Mouse (Mus musculus) stomach, postnatal 0 days (tissue): ENCODE data around the gene Cux2. TPM values are rescaled to one million over a fixed set of nuclear protein-coding genes. Genes with fewer than 3 reads are reported as not detected.

ENCODE experiments used
- ATAC-seq: fragments of 200-750 bp; cut with Nextera tagmentation; 2 replicates; pipeline ENCODE4 v1.8.0; 2017; ENCODE audit not compliant: low FRiP score, low TSS enrichment
- DNase-seq: peaks from one replicate; pipeline ENCODE4 v3.0.0-alpha.2; 2016; ENCODE audit warnings: low spot score
- H3K27ac ChIP-seq: fragments of 300-500 bp; sonication (generic); replicated peaks from 2 replicates; pipeline ENCODE4 v1.5.1; 2014; ENCODE audit warnings: mild to moderate bottlenecking, control low read depth
- H3K27me3 ChIP-seq: fragments of 300-500 bp; sonication (generic); 2 replicates; pipeline ENCODE4 v1.6.1; 2014; ENCODE audit warnings: low read length; ENCODE audit not compliant: control insufficient read depth, insufficient read depth
- H3K36me3 ChIP-seq: fragments of 300-500 bp; sonication (generic); 2 replicates; pipeline ENCODE4 v1.6.1; 2014; ENCODE audit warnings: low read length, mixed read lengths; ENCODE audit not compliant: control insufficient read depth, insufficient read depth
- H3K4me1 ChIP-seq: fragments of 300-500 bp; sonication (generic); replicated peaks from 2 replicates; pipeline ENCODE4 v1.6.1; 2014; ENCODE audit warnings: antibody characterized with exemption; ENCODE audit not compliant: control insufficient read depth, insufficient read depth
- H3K4me2 ChIP-seq: fragments of 300-500 bp; sonication (generic); replicated peaks from 2 replicates; pipeline ENCODE4 v1.6.1; 2014; ENCODE audit warnings: low read depth, mild to moderate bottlenecking, control low read depth, moderate library complexity
- H3K4me3 ChIP-seq: fragments of 300-500 bp; sonication (generic); 2 replicates; pipeline ENCODE4 v1.5.1; 2014; ENCODE audit warnings: low read depth, low read length, control low read depth
- H3K9ac ChIP-seq: fragments of 300-500 bp; sonication (generic); 2 replicates; pipeline ENCODE4 v1.6.1; 2014; ENCODE audit warnings: mild to moderate bottlenecking, low read length, control low read depth, mixed read lengths
- H3K9me3 ChIP-seq: fragments of 300-500 bp; sonication (generic); 2 replicates; pipeline ENCODE4 v1.6.1; 2016; ENCODE audit warnings: low read length; ENCODE audit not compliant: control insufficient read depth
- CTCF ChIP-seq: IDR thresholded peaks from 2 replicates; pipeline ENCODE4 v1.5.1; 2016; ENCODE audit warnings: antibody characterized with exemption, low read depth, mild to moderate bottlenecking, moderate library complexity
- EP300 ChIP-seq: optimal IDR thresholded peaks from 2 replicates; pipeline ENCODE3; 2016; ENCODE audit warnings: antibody characterized with exemption
- WGBS: fragments of 180-500 bp; shearing (Covaris S2); extraction: QIAGEN DNeasy Blood & Tissue Kit; methylation state at CpG from one replicate; pipeline ENCODE4 v1.1.7; 2014; 5-methylcytosine and 5-hydroxymethylcytosine counted together
- polyA plus RNA-seq: library from polyadenylated mRNA; unstranded; fragments of >200 nt; fragmentation: Nextera tagmentation; extraction: Ambion mirVana; gene quantifications from 2 replicates; pipeline ENCODE4 v1.2.1, GENCODE M21; 2015

Cux2 gene
- polyA plus RNA-seq, 1 experiment from 2014 or later = 1.2 TPM

DNA sequence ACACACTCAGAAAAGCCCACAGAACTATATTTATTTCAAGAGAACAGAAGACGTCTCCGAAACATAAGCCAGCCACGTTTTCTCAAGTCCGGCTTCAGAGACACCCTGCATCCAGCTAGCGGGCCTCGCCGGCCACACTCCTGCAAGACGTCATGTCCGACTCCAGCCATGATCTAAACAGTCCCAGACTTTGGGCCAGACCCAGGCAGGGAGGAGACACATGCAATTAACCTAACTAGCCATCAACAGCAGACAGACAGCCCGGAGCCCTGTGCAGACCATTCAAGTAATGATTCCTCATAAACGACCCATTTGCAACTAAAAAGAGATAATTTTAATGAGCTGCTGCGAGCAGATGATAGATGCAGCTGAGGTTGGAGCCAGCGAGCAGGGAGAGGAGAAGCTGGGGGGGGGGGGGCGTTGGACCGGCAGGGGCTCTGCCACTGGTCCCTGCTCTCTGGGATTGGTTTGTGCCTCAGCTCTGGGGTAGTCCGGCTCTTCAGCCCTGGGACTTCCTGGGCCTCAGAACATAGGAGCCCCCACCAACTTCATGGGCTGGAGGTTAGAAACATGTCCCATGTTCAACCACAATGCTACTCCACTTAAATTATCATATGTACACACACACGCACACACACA, 121.4 kb downstream of the Cux2 start:
- no peaks in the 10 kb centered on the region for H3K4me1 ChIP-seq
- peak overlapping the region; percentile 56; the same call in 1 of the 2 replicates for H3K27ac ChIP-seq
- no peak overlapping the region for H3K9ac ChIP-seq
- H3K27me3 ChIP-seq = no peaks in the 10 kb centered on the region
- H3K4me3 ChIP-seq = no peak overlapping the region
- 0 out of 2 replicates have a peak overlapping the region, but pooled peaks have one; percentile 3 for H3K4me2 ChIP-seq
- no peaks in the 10 kb centered on the region for H3K9me3 ChIP-seq
- peak; percentile 41 for DNase-seq
- ATAC-seq = peak; percentile 70; the same call in 1 of the 2 replicates
- no peak for TF ChIP-seq CTCF
- TF ChIP-seq EP300 = no peak
- WGBS = 40% methylated on average over 17 of the region's 17 CpGs
- no peaks in the 10 kb centered on the region for H3K36me3 ChIP-seq

DNA sequence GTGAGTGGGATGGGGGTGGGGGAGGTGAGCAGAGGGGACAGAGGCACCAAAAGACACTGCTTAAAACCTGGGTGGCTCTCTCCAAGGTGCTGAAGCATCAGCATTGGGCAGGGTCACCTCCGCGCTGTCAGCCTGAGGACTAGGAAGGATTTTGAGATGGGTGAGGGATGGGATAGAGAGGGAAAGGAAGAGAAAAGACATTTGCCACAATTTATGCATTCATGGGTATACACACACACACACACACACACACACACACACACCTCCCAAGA, 123.4 kb downstream of the Cux2 start:
- H3K4me3 ChIP-seq = no peak overlapping the region
- WGBS = 38% methylated on average over 2 of the region's 2 CpGs
- H3K4me1 ChIP-seq = no peaks in the 10 kb centered on the region
- no peaks in the 10 kb centered on the region for H3K9me3 ChIP-seq
- no peaks in the 10 kb centered on the region for H3K27me3 ChIP-seq
- H3K4me2 ChIP-seq = no peak overlapping the region
- H3K27ac ChIP-seq = no peak overlapping the region
- ATAC-seq = no peak
- no peak overlapping the region for H3K9ac ChIP-seq
- no peak for TF ChIP-seq EP300
- H3K36me3 ChIP-seq = no peaks in the 10 kb centered on the region
- peak; percentile 25 for DNase-seq

- H3K4me2 ChIP-seq = no peak overlapping the region
- 48% methylated on average over 28 of the region's 28 CpGs for WGBS
- H3K9ac ChIP-seq = no peak overlapping the region
- no peaks in the 10 kb centered on the region for H3K36me3 ChIP-seq
- H3K4me1 ChIP-seq = no peaks in the 10 kb centered on the region
- no peak for ATAC-seq
- no peak overlapping the region for H3K4me3 ChIP-seq
- H3K27me3 ChIP-seq = no peaks in the 10 kb centered on the region
- no peak overlapping the region for H3K27ac ChIP-seq
- no peaks in the 10 kb centered on the region for H3K9me3 ChIP-seq
- no peak for DNase-seq
- TF ChIP-seq EP300 (no peak), CTCF (no peak)
Measured at GRCm38 (mm10) chr5:121925751-121926542, 124.0 kb downstream of the Cux2 start.

DNA sequence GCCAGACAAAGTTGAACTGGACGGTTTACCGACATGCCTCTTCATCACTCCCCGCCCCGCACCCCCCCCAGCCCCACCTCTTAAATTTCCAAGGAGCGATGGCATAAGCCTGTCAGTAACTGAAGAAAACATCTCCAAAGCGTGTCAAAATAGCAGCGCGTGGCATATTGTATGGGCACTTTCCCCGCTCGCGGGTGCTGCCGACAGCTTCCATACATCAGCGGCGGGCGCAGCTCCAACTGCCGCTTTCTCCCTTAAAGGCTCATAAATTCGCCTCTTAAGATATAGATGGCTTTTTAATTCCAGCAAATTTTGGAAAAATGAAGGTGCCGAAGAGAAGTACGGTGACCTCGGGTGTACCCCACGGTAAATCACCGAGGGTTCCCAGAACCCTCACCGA, 124.6 kb downstream of the Cux2 start:
- TF ChIP-seq EP300 = no peak
- TF ChIP-seq CTCF = no peak
- DNase-seq (no peak), ATAC-seq (no peak)
- Histone ChIP-seq H3K4me3 (no peak overlapping the region), H3K36me3 (no peaks in the 10 kb centered on the region), H3K27ac (no peak overlapping the region), H3K4me2 (no peak overlapping the region), H3K9ac (no peak overlapping the region), H3K9me3 (no peaks in the 10 kb centered on the region), H3K27me3 (no peaks in the 10 kb centered on the region), H3K4me1 (no peaks in the 10 kb centered on the region)
- WGBS = 31% methylated on average over 23 of the region's 23 CpGs

DNA sequence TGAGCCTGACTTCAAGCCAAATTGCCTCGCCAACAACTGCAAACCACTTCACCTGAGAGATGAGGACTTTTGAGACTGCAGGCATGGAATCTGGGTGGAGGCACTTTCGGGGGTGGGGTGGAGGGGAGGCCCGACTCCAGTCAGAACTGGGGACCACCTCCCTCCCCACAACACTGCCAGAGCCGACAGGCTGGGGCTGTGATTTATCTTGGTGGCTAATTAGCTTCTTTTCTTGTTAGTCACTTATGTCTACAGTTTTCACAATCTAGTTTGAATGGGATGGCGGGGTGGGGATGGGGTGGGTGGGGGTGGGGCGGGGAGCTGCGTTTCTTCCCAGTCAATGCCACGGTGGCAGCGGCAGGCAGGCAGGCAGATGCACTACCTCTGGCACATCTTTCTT, 125.5 kb downstream of the Cux2 start:
- H3K4me1 ChIP-seq = no peaks in the 10 kb centered on the region
- no peak overlapping the region for H3K27ac ChIP-seq
- H3K9ac ChIP-seq = no peak overlapping the region
- no peaks in the 10 kb centered on the region for H3K9me3 ChIP-seq
- no peaks in the 10 kb centered on the region for H3K36me3 ChIP-seq
- DNase-seq (no peak), ATAC-seq (no peak)
- H3K4me3 ChIP-seq = no peak overlapping the region
- no peaks in the 10 kb centered on the region for H3K27me3 ChIP-seq
- TF ChIP-seq EP300 = no peak
- no peak for TF ChIP-seq CTCF
- no peak overlapping the region for H3K4me2 ChIP-seq
- WGBS = 16% methylated on average over 9 of the region's 9 CpGs
